Mouse (Mus musculus) layer of hippocampus, adult 18-20 months (tissue): ENCODE results near the gene Pak1ip1. TPM values are rescaled to one million over a fixed set of nuclear protein-coding genes. Genes with fewer than 3 reads are reported as not detected.

Experiments used
- total RNA-seq, 2 experiments: library from RNA; stranded (reverse); gene quantifications; 2 replicates each; pipeline ENCODE4 v1.2.3; 2021

The Pak1ip1 gene
- total RNA-seq, 2 experiments from 2014 or later, result 40.6 to 41.1 TPM

Other genes with a start within 250 kb of the Pak1ip1 start
- 10 to 100 TPM; 15.2 to 18.3 TPM for gene Gcnt2, start 141.3 kb upstream of the Pak1ip1 start, total RNA-seq
- 10 to 100 TPM; 52.2 to 56.1 TPM for gene Tmem14c, start 15.3 kb downstream of the Pak1ip1 start, total RNA-seq
- 1 to 10 TPM; 1.0 to 1.3 TPM for gene Mak, start 78.7 kb downstream of the Pak1ip1 start, total RNA-seq
- not detected for gene Gcm2, start 110.0 kb downstream of the Pak1ip1 start, total RNA-seq
- gene Sycp2l, start 113.3 kb downstream of the Pak1ip1 start, total RNA-seq, result under 1 TPM in 1 of 2 experiments, not detected in 1; 0.48 TPM
- gene Elovl2, start 219.4 kb downstream of the Pak1ip1 start, total RNA-seq, result 10 to 100 TPM; 16.1 to 16.4 TPM
- 100 to 1,000 TPM; 140 to 147 TPM for gene Smim13, start 248.8 kb downstream of the Pak1ip1 start, total RNA-seq